Mouse (Mus musculus) gastrocnemius, postnatal 4 days (tissue): Measurements from ENCODE around the gene Kng1. TPM values are rescaled to one million over a fixed set of nuclear protein-coding genes. Genes with fewer than 3 reads are reported as not detected.
A peak's percentile ranks its signal among the peaks of the same experiment; 100 is the strongest.
"Not testable (repeated sequence)": the region's sequence is repeated elsewhere in the genome, so short reads cannot be mapped to it uniquely, and the experiment has no call there.

Experiments used
- DNase-seq, 2 experiments: peaks; one replicate each; pipeline ENCODE4 v3.0.0; 2021 to 2022; ENCODE audit warnings: low spot score in 2 of 2, mixed read lengths in 2 of 2
- total RNA-seq, 2 experiments: library from RNA; stranded (reverse); gene quantifications; 2 replicates each; pipeline ENCODE4 v1.2.3; 2021

The Kng1 gene
- total RNA-seq, 2 experiments from 2014 or later: 0.52 to 8.6 TPM

DNA sequence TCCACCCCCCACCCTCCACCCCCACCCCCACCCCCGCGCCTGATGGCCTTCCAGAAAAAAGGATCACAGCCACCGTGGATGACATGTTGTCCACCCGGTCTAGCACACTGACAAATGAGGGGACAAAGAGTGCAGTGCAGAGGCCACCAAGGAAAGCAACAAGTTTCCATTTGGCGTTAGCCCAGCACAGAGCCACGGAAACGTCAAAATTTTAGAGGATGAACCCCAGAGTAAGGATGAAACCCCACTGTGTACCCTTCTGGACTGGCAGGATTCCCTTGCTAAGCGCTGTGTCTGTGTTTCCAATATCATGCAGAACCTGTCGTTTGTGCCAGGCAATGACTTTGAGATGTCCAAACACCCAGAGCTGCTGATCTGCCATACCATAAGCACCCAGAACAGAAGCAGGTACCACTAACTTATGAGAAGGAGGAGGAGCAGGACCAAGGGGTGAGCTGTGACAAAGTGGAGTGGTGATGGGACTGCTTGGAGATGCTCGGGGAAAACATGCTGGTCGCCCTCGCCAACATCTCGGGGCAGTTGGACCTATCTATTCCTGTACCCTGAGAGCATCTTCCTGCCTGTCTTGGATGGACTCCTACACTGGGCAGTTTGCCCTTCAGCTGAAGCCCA is 35.8 kb downstream of the Kng1 start:
- no peak for DNase-seq

DNA sequence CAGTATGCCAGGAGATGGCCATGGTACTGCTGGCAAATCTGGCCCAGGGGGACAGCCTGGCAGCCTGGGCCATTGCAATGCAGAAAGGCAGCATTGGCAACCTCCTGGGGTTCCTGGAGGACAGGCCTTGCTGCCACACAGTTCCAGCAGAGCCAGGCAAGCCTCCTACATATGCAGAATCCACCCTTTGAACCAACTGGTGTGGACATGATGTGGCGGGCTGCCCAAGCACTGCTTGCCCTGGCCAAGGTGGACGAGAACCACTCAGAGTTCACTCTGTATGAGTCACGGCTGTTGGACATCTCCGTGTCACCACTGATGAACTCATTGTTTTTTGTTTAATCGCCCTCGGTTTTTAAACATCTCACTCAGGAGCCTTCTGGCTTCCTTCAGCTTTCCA is 36.5 kb downstream of the Kng1 start:
- DNase-seq: no peak

DNA sequence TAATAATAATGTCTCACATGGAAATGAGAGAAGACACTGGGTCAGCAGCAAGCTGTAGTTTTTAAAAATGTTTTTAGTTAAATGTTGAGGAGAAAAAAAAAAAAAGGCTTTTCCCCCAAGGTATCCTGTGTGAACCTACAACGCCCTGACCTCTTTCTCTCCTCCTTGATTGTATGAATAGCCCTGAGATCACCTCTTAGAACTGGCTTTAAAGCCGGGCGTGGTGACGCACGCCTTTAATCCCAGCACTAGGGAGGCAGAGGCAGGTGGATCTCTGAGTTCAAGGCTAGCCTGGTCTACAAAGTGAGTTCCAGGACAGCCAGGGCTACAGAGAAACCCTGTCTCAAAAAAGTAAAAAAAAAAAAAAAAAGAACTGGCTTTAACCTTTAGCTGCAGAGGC is 37.9 kb downstream of the Kng1 start:
- DNase-seq: not testable (repeated sequence)

GRCm38 (mm10) chr16:23096886-23097285 is 39.2 kb downstream of the Kng1 start:
- not testable (repeated sequence) for DNase-seq

- DNase-seq: not testable (repeated sequence)
These were observed 39.8 kb downstream of the Kng1 start for GRCm38 (mm10) chr16:23097290-23098104.

DNA sequence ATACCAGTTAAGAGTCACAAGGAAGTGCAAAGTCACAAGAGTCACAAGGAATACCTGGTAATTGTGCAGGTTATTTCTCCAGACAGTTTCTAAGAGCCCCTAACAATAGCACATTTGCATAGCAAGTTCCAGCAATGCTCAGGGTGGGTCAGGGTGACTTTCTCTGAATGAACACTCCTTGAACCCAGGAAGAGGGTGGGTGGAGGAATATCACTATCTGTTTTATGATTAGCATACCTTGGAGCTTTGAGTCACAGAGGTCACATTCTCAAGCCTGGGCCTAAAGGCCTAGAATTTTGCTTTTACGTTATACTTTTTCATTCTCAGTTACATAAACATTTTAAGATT is 40.4 kb downstream of the Kng1 start:
- DNase-seq: not testable (repeated sequence)

- no peak for DNase-seq
These were observed 42.0 kb downstream of the Kng1 start for GRCm38 (mm10) chr16:23099632-23100031.

DNA sequence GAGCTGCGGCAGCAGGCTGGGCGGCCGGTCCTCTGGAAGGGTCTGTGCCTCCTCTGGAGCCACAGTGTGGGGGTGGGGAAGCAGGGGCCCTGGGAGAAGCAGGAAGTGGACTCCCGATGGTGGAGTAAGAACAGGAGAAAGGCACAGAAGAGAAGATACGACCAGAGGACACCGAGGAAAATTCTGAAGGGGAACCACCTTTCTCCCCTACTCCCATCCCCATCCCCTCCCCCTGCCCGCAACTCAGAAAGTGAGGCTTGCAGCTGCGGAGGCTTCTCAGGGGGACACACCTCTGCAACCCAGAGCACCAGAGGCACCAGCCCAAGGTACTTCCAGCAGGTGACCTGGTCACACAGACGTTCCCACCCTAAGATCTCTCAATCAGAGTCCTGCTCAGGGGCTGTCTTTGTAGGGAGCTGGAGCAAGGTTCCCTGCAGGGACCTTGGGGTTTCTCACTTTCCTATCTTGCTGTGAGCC is 42.5 kb downstream of the Kng1 start:
- DNase-seq: peak in 1 of 2 experiments; percentile 34

DNA sequence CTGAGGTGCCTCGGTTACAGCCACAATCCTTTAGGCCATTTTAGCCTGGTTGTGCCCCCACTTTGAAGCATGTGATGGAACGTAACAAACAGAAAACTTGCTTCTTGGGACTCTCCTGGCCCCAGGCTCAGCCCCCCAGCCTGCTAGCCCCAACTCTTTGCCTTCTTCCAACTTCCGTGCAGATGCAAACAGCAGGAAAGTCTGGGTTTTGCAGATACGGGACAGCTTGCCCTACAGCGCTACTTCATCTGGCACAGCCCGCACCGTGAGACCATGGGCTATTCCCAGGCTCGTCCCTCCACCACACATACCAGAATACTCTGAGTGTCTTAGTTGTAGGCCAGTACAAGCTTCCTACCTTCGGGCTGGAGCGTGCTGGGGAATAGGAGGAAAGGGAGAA is 42.9 kb downstream of the Kng1 start:
- no peak for DNase-seq

- DNase-seq: no peak
These were observed 44.8 kb downstream of the Kng1 start for GRCm38 (mm10) chr16:23102340-23103037.

GRCm38 (mm10) chr16:23103038-23103745 is 45.5 kb downstream of the Kng1 start:
- no peak for DNase-seq

- no peak for DNase-seq
These were observed 46.2 kb downstream of the Kng1 start for GRCm38 (mm10) chr16:23103841-23104240.

- DNase-seq: no peak
These were observed 48.5 kb downstream of the Kng1 start for GRCm38 (mm10) chr16:23106121-23106520.

- peak; percentile 80 to 92 for DNase-seq
These were observed 49.7 kb downstream of the Kng1 start, which contains the start of gene Eif4a2 for GRCm38 (mm10) chr16:23107231-23107942. Gene Eif4a2 (plus strand): TSS chr16:23107444.

DNA sequence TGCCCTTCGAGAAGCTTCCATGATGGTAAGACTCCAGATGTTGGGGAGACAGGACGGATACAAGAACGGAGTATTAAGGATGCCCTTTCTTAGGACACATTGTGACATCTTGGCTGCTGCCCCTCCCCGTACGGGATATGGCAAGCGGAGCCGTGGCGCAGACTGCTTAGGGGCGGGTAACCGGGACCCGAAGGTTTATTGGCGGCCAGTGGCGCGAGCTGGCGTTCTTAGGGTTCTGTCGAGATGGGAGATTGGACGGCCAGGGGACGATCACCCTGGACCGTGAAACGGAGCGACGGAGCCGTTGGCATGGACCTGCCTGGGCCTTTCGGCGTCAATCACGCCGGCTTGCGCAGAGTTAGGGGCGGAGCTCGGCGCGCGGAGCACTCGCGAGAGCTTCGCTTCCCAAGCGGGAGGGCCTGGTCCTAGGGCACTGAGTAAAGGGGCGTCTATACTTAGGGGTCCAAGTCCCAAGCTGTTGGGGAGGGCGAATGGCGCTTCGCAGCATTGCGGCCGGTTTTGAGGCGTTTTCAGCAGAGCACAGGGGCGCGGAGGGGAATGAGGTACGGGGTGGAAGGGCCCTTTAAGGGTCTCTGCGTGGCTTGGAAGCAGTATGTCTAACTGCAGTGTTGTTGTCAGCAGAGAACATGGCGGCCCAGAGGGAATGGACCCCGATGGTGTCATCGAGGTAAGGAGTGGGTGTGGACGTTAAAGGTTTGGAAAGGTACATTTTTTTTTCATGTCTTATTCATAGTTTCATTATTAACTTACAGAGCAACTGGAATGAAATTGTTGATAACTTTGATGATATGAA is 50.5 kb downstream of the Kng1 start:
- peak; percentile 72 to 88 for DNase-seq

DNA sequence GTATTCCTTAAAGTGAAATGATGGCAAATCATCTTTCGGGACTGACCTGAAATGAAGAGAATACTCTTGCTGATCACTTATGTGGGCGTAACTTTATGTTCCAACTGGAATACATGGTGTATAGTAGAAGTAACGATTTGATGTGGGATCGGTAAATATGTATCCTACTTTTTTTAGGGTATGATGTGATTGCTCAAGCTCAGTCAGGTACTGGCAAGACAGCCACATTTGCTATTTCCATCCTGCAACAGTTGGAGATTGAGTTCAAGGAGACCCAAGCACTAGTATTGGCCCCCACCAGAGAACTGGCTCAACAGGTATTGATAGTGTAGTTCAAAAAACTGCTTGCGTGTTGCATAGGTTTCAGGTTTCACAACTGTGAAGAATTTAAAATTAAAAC is 51.3 kb downstream of the Kng1 start:
- DNase-seq: no peak

- DNase-seq: no peak
These were observed 52.0 kb downstream of the Kng1 start for GRCm38 (mm10) chr16:23109350-23110280.

DNA sequence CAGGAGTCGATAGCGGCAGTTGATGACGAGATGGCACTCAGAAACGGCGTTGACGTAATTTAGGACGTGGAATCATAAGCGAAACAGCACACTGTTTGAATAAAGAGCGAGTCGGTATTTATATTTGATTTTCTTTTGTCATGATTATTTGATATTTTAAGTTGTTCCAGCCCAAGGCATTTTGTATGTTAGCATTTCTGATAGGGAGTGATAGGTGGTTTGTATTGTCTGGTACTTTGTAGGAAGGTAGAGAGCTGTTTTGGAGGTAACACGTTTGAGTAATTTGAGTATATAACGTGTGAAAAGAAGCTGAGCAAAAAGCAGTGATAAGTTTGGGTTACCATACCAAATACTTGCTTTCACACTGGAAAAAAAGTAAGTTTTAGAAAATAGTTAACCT is 54.7 kb downstream of the Kng1 start:
- no peak for DNase-seq
